Mouse (Mus musculus): ENCODE data around the gene Mrpl43. TPM values are rescaled to one million over a fixed set of nuclear protein-coding genes. Genes with fewer than 3 reads are reported as not detected.

Gene Mrpl43
- total RNA-seq, 2 experiments from 2014 or later = 40.9 to 41.8 TPM

GRCm38 (mm10) chr19:45015518-45016281, 9.5 kb upstream of the Mrpl43 start:
- no peak for TF ChIP-seq CTCF (IDR thresholded peaks at IDR 0.05)
- H3K27ac ChIP-seq = peak overlapping the region; percentile 97
- intact Hi-C loops (cut with DNase I) = loop anchor here (1.0 to 2.0 kb wide), 2 partner anchors 16 to 27 kb away; partner anchors contain the start of gene Sema4g
- H3K4me3 ChIP-seq = peak overlapping the region; percentile 56
- DNase-seq (ENCODE audit: extremely low spot score in 1 of 2, low spot score in 2 of 2) = peak in 1 of 2 experiments; percentile 52

- intact Hi-C loops (cut with DNase I) = no loop called here
- no peak for TF ChIP-seq CTCF (IDR thresholded peaks at IDR 0.05)
- peak overlapping the region; percentile 56 for H3K4me3 ChIP-seq
- H3K27ac ChIP-seq = peak overlapping the region; percentile 80
- no peak for DNase-seq (ENCODE audit: extremely low spot score in 1 of 2, low spot score in 2 of 2)
Measured at GRCm38 (mm10) chr19:45014981-45015402, 8.8 kb upstream of the Mrpl43 start.

- TF ChIP-seq CTCF (IDR thresholded peaks at IDR 0.05) = no peak
- intact Hi-C loops (cut with DNase I) = no loop called here
- peak within 1 kb of the TSS; percentile 80 for H3K27ac ChIP-seq
- peak within 1 kb of the TSS; percentile 56 for H3K4me3 ChIP-seq
- no peak for DNase-seq (ENCODE audit: extremely low spot score in 1 of 2, low spot score in 2 of 2)
Measured at GRCm38 (mm10) chr19:45014335-45014971, 8.2 kb upstream of the Mrpl43 start, which contains the start of gene Lzts2. TSS of gene Lzts2 (plus strand) at chr19:45014414.

- Histone ChIP-seq H3K4me3 (no peak overlapping the region), H3K27ac (no peak overlapping the region; the same call in 1 of the 2 replicates)
- TF ChIP-seq CTCF (IDR thresholded peaks at IDR 0.05) = no peak
- intact Hi-C loops (cut with DNase I) = no loop called here
- DNase-seq (ENCODE audit: extremely low spot score in 1 of 2, low spot score in 2 of 2) = no peak
Measured at GRCm38 (mm10) chr19:45013581-45014225, 7.5 kb upstream of the Mrpl43 start.

GRCm38 (mm10) chr19:45012636-45013035, 6.4 kb upstream of the Mrpl43 start:
- Histone ChIP-seq H3K27ac (no peak overlapping the region), H3K4me3 (no peak overlapping the region)
- TF ChIP-seq CTCF (IDR thresholded peaks at IDR 0.05) = peak; percentile 67
- DNase-seq (ENCODE audit: extremely low spot score in 1 of 2, low spot score in 2 of 2) = no peak
- intact Hi-C loops (cut with DNase I) = loop anchor here (1.0 kb wide), 1 partner anchor 19 kb away; no protein-coding TSS in a partner anchor

- no peak overlapping the region for H3K4me3 ChIP-seq
- no peak for TF ChIP-seq CTCF (IDR thresholded peaks at IDR 0.05)
- no peak overlapping the region for H3K27ac ChIP-seq
- intact Hi-C loops (cut with DNase I) = loop anchor here (1.0 kb wide), 1 partner anchor 19 kb away; no protein-coding TSS in a partner anchor
- no peak for DNase-seq (ENCODE audit: extremely low spot score in 1 of 2, low spot score in 2 of 2)
Measured at GRCm38 (mm10) chr19:45012219-45012618, 6.0 kb upstream of the Mrpl43 start.

GRCm38 (mm10) chr19:45010646-45011045, 4.4 kb upstream of the Mrpl43 start:
- TF ChIP-seq CTCF (IDR thresholded peaks at IDR 0.05) = no peak
- intact Hi-C loops (cut with DNase I) = no loop called here
- Histone ChIP-seq H3K27ac (no peak overlapping the region), H3K4me3 (no peak overlapping the region)
- DNase-seq (ENCODE audit: extremely low spot score in 1 of 2, low spot score in 2 of 2) = no peak

- H3K4me3 ChIP-seq = no peak overlapping the region; the same call in 1 of the 2 replicates
- DNase-seq (ENCODE audit: extremely low spot score in 1 of 2, low spot score in 2 of 2) = no peak
- TF ChIP-seq CTCF (IDR thresholded peaks at IDR 0.05) = no peak
- no peak overlapping the region for H3K27ac ChIP-seq
- intact Hi-C loops (cut with DNase I) = no loop called here
Measured at GRCm38 (mm10) chr19:45007425-45008191, 1.4 kb upstream of the Mrpl43 start.

- H3K27ac ChIP-seq = peak overlapping the region; percentile 85
- H3K4me3 ChIP-seq = peak overlapping the region; percentile 98
- DNase-seq (ENCODE audit: extremely low spot score in 1 of 2, low spot score in 2 of 2) = no peak
- intact Hi-C loops (cut with DNase I) = no loop called here
- no peak for TF ChIP-seq CTCF (IDR thresholded peaks at IDR 0.05)
Measured at GRCm38 (mm10) chr19:45007021-45007420, 779 bp upstream of the Mrpl43 start.

GRCm38 (mm10) chr19:45005444-45005843, 798 bp downstream of the Mrpl43 start, which contains the start of gene Twnk:
TSS of gene Twnk (plus strand) at chr19:45005663.
- no peak for TF ChIP-seq CTCF (IDR thresholded peaks at IDR 0.05)
- H3K27ac ChIP-seq = peak within 1 kb of the TSS; percentile 85
- peak within 1 kb of the TSS; percentile 98 for H3K4me3 ChIP-seq
- DNase-seq (ENCODE audit: extremely low spot score in 1 of 2, low spot score in 2 of 2) = no peak
- intact Hi-C loops (cut with DNase I) = no loop called here

All from left cerebral cortex, adult 2 months (tissue).